Mouse (Mus musculus): ENCODE results near the gene Fibp. TPM values are rescaled to one million over a fixed set of nuclear protein-coding genes. Genes with fewer than 3 reads are reported as not detected.
"Not testable (repeated sequence)": the region's sequence is repeated elsewhere in the genome, so short reads cannot be mapped to it uniquely, and the experiment has no call there.

The Fibp gene
- polyA plus RNA-seq, 1 experiment = 88.6 TPM

DNA sequence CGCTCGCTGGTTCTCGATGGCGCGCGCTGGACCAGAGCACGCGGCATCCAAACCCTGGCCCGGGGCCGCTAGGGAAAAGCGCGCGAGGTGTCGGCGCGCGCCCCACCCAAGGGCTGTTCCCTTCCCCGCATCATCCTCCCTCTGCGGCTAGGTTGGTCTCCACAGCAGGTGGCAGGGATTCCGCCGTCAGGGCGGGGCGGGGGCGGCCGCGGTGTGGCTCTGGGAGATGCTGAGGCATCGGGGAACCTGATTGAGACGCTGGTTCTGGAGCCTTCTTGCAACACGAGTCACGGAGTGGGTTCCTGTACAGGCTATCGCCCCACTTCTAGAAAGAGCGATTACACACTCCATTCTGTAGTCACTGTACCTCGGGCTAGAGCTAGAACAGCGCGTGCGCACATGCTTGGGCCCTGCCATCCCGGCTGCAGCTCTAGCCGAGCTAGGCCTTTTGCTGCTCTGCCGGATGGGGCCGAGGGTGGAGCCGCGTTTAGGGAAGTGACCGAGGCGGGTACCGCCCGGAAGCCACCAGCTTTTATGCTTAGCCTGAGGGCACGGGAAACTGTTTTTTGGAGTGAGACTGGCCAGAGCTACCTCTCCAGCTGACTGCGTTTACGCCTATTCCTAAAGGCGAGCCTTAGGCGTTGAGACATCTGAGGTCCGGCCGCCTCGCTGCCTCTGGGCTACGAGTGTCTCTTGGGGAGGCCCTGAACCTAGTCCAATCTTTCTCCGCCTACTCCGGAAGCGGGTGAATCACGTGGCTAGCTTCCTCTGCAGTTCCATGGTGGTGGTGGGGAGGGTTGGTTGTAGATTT, 30.7 kb downstream of the Fibp start:
- H3K4me1 ChIP-seq (ENCODE audit: control insufficient read depth, insufficient read depth, low read length) = peaks cover 2% of the 10 kb centered on the region; the same call in 1 of the 2 replicates
- TF ChIP-seq CTCF (IDR thresholded peaks at IDR 0.05; ENCODE audit: control insufficient read depth, insufficient read depth, low read length) (no peak), POLR2A (IDR thresholded peaks at IDR 0.05; ENCODE audit: borderline replicate concordance, control insufficient read depth, low read depth, low read length) (peak; percentile 79; the same call in 1 of the 2 replicates)
- peak overlapping the region; percentile 97 for H3K27ac ChIP-seq (ENCODE audit: control insufficient read depth, insufficient read depth, low read depth, low read length, poor library complexity)
- H3K4me3 ChIP-seq (replicated peaks; ENCODE audit: control insufficient read depth, low read depth, low read length) = peak overlapping the region; percentile 91
- WGBS = under 1% methylated on average over 59 of the region's 59 CpGs

DNA sequence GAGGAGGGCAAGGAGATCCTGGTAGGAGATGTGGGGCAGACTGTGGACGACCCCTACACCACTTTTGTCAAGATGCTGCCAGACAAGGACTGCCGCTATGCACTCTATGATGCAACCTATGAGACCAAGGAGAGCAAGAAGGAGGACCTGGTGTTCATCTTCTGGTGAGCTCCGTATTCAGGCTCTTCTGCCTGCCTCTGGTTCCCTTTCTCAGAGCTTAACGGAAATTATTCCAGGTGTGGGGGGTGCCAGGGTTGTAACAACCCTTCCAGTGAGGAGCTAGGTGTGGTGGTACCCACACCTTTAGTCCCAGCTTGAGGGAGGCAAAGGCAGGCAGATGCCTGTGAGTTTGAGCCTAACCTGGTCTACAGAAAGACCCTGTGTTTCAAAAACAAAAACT, 32.2 kb downstream of the Fibp start:
- Histone ChIP-seq H3K4me3 (replicated peaks; ENCODE audit: control insufficient read depth, low read depth, low read length) (no peak overlapping the region), H3K4me1 (ENCODE audit: control insufficient read depth, insufficient read depth, low read length) (peaks cover under 1% of the 10 kb centered on the region; the same call in 1 of the 2 replicates), H3K27ac (ENCODE audit: control insufficient read depth, insufficient read depth, low read depth, low read length, poor library complexity) (no peak overlapping the region)
- WGBS = 73% methylated on average over 4 of the region's 4 CpGs
- TF ChIP-seq CTCF (IDR thresholded peaks at IDR 0.05; ENCODE audit: control insufficient read depth, insufficient read depth, low read length) = no peak
- no peak for TF ChIP-seq POLR2A (IDR thresholded peaks at IDR 0.05; ENCODE audit: borderline replicate concordance, control insufficient read depth, low read depth, low read length)

DNA sequence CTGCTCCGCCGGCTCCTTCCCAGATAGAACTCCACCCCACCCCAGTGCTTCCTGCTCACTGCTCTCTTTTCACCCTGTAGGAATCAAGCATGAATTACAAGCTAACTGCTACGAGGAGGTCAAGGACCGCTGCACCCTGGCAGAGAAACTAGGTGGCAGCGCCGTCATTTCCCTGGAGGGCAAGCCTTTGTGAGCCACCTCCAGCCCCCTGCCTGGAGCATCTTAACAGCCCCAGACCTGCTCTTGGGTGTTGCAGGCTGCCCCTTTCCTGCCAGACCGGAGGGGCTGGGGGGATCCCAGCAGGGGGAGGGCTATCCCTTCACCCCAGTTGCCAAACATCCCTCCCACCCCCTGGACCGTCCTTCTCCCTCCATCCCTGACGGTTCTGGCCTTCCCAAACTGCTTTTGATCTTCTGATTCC, 32.9 kb downstream of the Fibp start:
- WGBS = 81% methylated on average over 9 of the region's 9 CpGs

DNA sequence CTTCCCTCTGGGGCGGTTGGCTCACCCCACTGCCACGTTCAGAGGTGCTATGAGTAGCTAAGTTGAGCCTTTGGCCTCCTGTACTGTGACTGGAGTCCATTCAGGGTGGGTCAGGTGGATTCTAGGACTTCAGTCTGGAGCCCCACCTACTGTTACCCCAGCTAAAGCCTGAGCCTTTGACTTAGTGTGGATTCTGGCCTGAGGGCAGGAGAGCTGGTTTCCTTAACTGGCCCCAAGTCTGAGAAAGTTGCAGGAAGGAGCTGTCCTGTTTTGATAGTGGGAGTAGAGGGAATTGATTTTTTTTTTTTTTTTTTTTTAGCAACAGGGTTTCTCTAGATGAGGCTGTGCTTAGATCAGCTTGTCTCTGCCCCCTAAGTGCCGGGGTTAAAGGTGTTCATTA, 33.9 kb downstream of the Fibp start:
- no peak overlapping the region for H3K27ac ChIP-seq (ENCODE audit: control insufficient read depth, insufficient read depth, low read depth, low read length, poor library complexity)
- TF ChIP-seq CTCF (IDR thresholded peaks at IDR 0.05; ENCODE audit: control insufficient read depth, insufficient read depth, low read length) (no peak), POLR2A (IDR thresholded peaks at IDR 0.05; ENCODE audit: borderline replicate concordance, control insufficient read depth, low read depth, low read length) (no peak)
- 85% methylated on average over 3 of the region's 3 CpGs for WGBS

More for the DNA sequence above, 32.9 kb downstream of the Fibp start:
- H3K4me1 ChIP-seq (ENCODE audit: control insufficient read depth, insufficient read depth, low read length); H3K27ac ChIP-seq (ENCODE audit: control insufficient read depth, insufficient read depth, low read depth, low read length, poor library complexity); H3K4me3 ChIP-seq (replicated peaks; ENCODE audit: control insufficient read depth, low read depth, low read length): not testable (repeated sequence)

DNA sequence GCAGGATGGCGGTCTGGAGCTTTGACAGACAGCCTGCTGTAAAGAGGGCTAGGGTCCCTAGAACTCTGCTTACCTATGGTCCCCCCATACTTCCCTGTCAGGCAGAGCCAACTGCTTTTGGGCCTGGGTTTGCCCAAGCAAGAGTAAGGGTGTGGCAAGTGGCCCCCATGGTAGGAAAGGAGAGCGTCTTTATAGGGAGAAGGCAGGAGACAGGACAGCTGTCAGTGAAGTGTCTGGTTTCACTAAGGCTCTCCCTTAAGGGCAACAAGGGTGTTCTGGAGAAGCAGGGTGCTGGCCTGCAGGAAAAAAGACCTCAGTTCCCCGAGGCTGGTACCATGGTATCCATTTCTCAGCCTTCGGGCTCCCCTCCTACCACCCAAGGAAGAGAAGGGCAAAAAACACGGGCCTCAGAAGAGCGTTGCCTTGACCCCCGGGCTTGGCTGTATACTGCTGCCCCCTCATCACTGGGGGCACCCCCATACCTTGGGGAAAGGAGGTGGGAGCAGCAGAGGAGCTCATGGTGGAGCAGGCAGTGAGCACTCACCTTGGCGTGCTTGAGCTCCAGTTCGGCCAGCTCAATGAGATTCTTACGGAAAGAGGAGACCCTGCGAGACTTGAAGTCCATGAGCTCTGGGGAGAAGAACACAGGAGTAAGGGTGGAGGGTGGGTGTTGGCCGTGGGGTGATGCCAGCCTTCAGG, 35.1 kb downstream of the Fibp start:
- no peak overlapping the region for H3K4me3 ChIP-seq (replicated peaks; ENCODE audit: control insufficient read depth, low read depth, low read length)
- 87% methylated on average over 12 of the region's 12 CpGs for WGBS
- H3K27ac ChIP-seq (ENCODE audit: control insufficient read depth, insufficient read depth, low read depth, low read length, poor library complexity) = no peak overlapping the region
- H3K4me1 ChIP-seq (ENCODE audit: control insufficient read depth, insufficient read depth, low read length) = no peaks in the 10 kb centered on the region
- TF ChIP-seq CTCF (IDR thresholded peaks at IDR 0.05; ENCODE audit: control insufficient read depth, insufficient read depth, low read length) (no peak), POLR2A (IDR thresholded peaks at IDR 0.05; ENCODE audit: borderline replicate concordance, control insufficient read depth, low read depth, low read length) (no peak)

More for the DNA sequence above, 33.9 kb downstream of the Fibp start:
- H3K4me1 ChIP-seq (ENCODE audit: control insufficient read depth, insufficient read depth, low read length) = no peaks in the 10 kb centered on the region
- no peak overlapping the region for H3K4me3 ChIP-seq (replicated peaks; ENCODE audit: control insufficient read depth, low read depth, low read length)

DNA sequence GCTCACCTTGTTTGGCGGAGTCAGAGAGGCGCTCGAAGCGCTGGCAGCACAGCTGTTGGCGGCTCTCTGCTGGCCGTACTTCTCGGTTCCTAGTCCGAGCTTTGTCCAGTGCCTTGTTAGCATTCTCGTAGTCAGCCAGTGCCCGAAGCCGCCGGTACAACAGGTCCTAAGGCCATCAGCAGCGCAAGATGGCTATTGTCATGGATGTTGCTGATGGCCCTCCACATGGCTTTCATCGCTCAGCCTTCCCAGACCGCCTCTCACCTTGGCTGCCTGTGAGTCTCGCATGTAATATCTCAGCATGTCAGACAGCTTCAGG, 35.6 kb downstream of the Fibp start:
- Histone ChIP-seq H3K4me3 (replicated peaks; ENCODE audit: control insufficient read depth, low read depth, low read length) (no peak overlapping the region), H3K4me1 (ENCODE audit: control insufficient read depth, insufficient read depth, low read length) (no peaks in the 10 kb centered on the region), H3K27ac (ENCODE audit: control insufficient read depth, insufficient read depth, low read depth, low read length, poor library complexity) (no peak overlapping the region)
- TF ChIP-seq POLR2A (IDR thresholded peaks at IDR 0.05; ENCODE audit: borderline replicate concordance, control insufficient read depth, low read depth, low read length) (no peak), CTCF (IDR thresholded peaks at IDR 0.05; ENCODE audit: control insufficient read depth, insufficient read depth, low read length) (no peak)
- WGBS = 91% methylated on average over 16 of the region's 16 CpGs

DNA sequence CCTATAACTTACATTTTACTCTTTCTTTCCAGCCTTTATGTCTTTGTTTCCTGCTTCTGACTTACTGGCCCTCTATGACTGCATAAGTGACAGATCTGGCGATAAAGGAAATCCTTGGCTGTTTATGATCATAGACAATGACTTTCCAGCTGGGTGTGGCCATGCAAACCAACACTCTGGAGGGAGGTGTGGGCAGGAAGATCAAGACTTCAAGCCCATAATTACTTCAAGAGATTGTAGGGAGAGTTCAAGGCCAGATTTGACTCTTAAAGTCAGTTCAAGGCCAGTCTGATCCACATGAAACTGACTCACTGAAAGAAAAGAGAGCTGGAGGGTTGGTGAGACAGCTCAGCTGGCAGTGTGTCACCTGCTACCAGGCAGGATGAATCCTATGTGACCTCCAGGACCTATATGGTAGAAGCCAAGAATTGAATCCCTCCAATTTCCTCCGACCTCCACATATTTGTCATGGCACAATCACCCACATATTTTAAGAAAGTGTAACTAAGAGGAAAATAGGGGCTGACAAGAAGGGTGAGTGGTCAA, 40.0 kb downstream of the Fibp start:
- H3K4me3 ChIP-seq (replicated peaks; ENCODE audit: control insufficient read depth, low read depth, low read length) = no peak overlapping the region
- TF ChIP-seq CTCF (IDR thresholded peaks at IDR 0.05; ENCODE audit: control insufficient read depth, insufficient read depth, low read length) (no peak), POLR2A (IDR thresholded peaks at IDR 0.05; ENCODE audit: borderline replicate concordance, control insufficient read depth, low read depth, low read length) (no peak)
- H3K27ac ChIP-seq (ENCODE audit: control insufficient read depth, insufficient read depth, low read depth, low read length, poor library complexity) = no peak overlapping the region
- WGBS = 87% methylated on average over 2 of the region's 2 CpGs
- no peaks in the 10 kb centered on the region for H3K4me1 ChIP-seq (ENCODE audit: control insufficient read depth, insufficient read depth, low read length)

DNA sequence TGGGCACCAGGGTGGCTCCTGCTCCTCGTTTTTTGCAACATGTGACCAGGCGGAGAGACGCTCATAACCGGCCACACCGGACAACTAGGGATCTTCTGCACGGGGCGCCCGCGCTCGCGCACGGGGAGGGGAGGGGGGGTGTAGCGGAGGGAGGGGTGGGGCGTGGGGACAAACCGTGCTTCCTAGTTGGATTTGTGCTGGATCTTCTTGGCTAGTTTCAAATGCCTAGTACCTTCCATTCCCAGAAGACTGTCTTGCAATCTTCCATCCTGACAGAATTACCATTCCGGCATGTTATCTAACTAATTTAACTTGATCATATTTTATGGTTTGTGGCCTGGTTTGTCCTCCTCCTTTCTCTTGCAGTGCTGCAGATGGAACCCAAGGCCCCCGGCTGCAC, 43.3 kb downstream of the Fibp start, which contains the start of gene 1700020D05Rik:
Gene 1700020D05Rik, minus strand, starts transcription at position 101 of the 400 bp plus-strand sequence.
- Histone ChIP-seq H3K27ac (ENCODE audit: control insufficient read depth, insufficient read depth, low read depth, low read length, poor library complexity) (no peak within 1 kb of the TSS), H3K4me3 (replicated peaks; ENCODE audit: control insufficient read depth, low read depth, low read length) (no peak within 1 kb of the TSS), H3K4me1 (ENCODE audit: control insufficient read depth, insufficient read depth, low read length) (no peaks in the 10 kb centered on the region)
- WGBS = 91% methylated on average over 17 of the region's 17 CpGs
- TF ChIP-seq POLR2A (IDR thresholded peaks at IDR 0.05; ENCODE audit: borderline replicate concordance, control insufficient read depth, low read depth, low read length) = no peak

Data from bone marrow, adult 2 months (tissue).